Mouse (Mus musculus) lung, embryonic 16.5 days (tissue): ENCODE measurements at regions not wholly inside any gene's neighbourhood (a gene's known extent, or its start where the extent isn't known, plus 50 kb on each side); places are given as distances from the start of the nearest gene placed in this dataset.
"Not testable (repeated sequence)": the region's sequence is repeated elsewhere in the genome, so short reads cannot be mapped to it uniquely, and the experiment has no call there.

Source experiments
- ATAC-seq: fragments of 200-750 bp; cut with Nextera tagmentation; 2 replicates; pipeline ENCODE4 v1.8.0; 2017; ENCODE audit warnings: low read depth, mild to moderate bottlenecking, moderate library complexity
- H3K27ac ChIP-seq: fragments of 300-500 bp; sonication (generic); 2 replicates; pipeline ENCODE4 v1.5.1; 2014; ENCODE audit warnings: mild to moderate bottlenecking, control low read depth, low read length
- H3K27me3 ChIP-seq: fragments of 300-500 bp; sonication (generic); 2 replicates; pipeline ENCODE4 v1.6.1; 2014; ENCODE audit warnings: low read depth, low read length, mixed read lengths; ENCODE audit not compliant: control insufficient read depth, insufficient read depth
- H3K36me3 ChIP-seq: fragments of 300-500 bp; sonication (generic); 2 replicates; pipeline ENCODE4 v1.6.1; 2014; ENCODE audit warnings: low read length; ENCODE audit not compliant: control insufficient read depth, insufficient read depth
- H3K4me1 ChIP-seq: fragments of 300-500 bp; sonication (generic); replicated peaks from 2 replicates; pipeline ENCODE4 v1.6.1; 2014; ENCODE audit warnings: low read length, mixed read lengths; ENCODE audit not compliant: control insufficient read depth, insufficient read depth
- H3K4me2 ChIP-seq: fragments of 300-500 bp; sonication (generic); 2 replicates; pipeline ENCODE4 v1.6.1; 2014; ENCODE audit warnings: low read depth, low read length, control low read depth
- H3K4me3 ChIP-seq: fragments of 300-500 bp; sonication (generic); 2 replicates; pipeline ENCODE4 v1.5.1; 2014; ENCODE audit warnings: mild to moderate bottlenecking, low read length, control low read depth
- H3K9ac ChIP-seq: fragments of 300-500 bp; sonication (generic); 2 replicates; pipeline ENCODE4 v1.6.1; 2014; ENCODE audit warnings: low read length, control low read depth
- H3K9me3 ChIP-seq: fragments of 300-500 bp; sonication (generic); 2 replicates; pipeline ENCODE4 v1.6.1; 2016; ENCODE audit warnings: low read length; ENCODE audit not compliant: control insufficient read depth
- WGBS: fragments of 180-500 bp; shearing (Covaris S2); extraction: QIAGEN DNeasy Blood & Tissue Kit; methylation state at CpG from one replicate; pipeline ENCODE4 v1.1.7; 2014; 5-methylcytosine and 5-hydroxymethylcytosine counted together

DNA sequence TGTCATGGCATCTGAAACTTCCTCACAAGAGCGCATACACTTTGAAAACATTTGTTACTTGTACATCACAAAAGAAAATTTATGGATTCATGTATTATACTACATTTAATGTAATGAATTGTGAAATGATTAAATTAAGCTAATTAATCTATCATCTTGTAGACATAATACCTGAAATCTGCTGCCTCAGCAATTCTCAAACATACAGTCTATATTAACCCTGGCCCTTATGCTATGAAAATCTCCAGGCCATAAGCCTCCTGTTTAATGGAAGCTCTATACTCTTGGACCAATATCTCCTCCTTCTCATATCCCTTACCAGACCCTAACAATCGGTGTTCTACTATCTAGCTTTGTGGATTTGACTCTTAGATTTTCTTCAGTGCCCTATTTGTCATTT is 455.8 kb upstream of the Fam160b2 start:
- Histone ChIP-seq H3K9me3 (no peaks in the 10 kb centered on the region), H3K27me3 (no peaks in the 10 kb centered on the region), H3K27ac (no peak overlapping the region), H3K9ac (no peak overlapping the region), H3K4me1 (no peaks in the 10 kb centered on the region), H3K4me3 (no peak overlapping the region), H3K4me2 (no peak overlapping the region), H3K36me3 (no peaks in the 10 kb centered on the region)
- no peak for ATAC-seq
- 82% methylated on average over 2 of the region's 2 CpGs for WGBS

DNA sequence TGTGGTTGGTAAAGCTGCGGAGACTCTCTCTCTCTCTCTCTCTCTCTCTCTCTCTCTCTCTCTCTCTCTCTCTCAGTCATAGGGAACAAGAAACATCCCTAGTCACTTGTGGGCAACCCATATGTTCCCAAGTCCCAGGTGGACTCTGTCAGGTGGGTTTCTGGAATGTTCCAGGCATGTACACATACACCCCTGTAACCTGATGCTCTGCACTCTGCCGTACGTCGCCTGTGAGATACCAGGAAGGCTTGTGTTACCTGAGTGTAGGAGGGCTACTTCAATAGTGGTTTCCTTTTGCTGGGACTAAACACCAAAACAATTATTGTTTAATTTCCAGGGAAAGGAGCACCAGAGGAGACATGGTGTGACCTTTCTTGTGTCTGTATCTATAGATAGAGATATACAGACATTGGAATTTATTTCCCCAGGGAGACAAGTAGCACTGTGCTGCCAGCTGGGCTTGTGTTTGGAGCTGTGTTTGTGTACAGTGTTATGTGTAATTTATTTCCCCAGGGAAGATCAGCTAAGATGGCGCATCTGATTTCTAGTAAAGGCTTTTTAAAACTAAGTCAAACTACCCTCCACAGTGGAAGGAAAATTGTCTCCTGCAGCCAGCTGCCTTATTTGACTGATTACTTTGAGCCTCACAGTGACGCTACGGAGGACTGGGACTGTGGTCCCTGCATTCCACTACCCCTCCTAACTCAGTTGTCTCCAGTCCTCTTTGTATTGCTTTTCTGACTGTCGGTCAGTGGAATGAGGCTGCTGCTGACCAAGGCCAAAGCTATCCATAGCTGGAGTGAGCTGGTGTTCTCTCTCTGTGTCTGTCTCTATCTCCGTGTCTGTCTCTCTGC is 454.4 kb upstream of the Fam160b2 start:
- no peaks in the 10 kb centered on the region for H3K9me3 ChIP-seq
- H3K4me3 ChIP-seq, result no peak overlapping the region
- no peak overlapping the region for H3K4me2 ChIP-seq
- H3K36me3 ChIP-seq, result no peaks in the 10 kb centered on the region
- H3K27ac ChIP-seq, result no peak overlapping the region
- H3K4me1 ChIP-seq, result no peaks in the 10 kb centered on the region
- peak; percentile 36; the same call in 1 of the 2 replicates for ATAC-seq
- WGBS, result 41% methylated on average over 9 of the region's 9 CpGs
- no peak overlapping the region for H3K9ac ChIP-seq
- no peaks in the 10 kb centered on the region for H3K27me3 ChIP-seq

DNA sequence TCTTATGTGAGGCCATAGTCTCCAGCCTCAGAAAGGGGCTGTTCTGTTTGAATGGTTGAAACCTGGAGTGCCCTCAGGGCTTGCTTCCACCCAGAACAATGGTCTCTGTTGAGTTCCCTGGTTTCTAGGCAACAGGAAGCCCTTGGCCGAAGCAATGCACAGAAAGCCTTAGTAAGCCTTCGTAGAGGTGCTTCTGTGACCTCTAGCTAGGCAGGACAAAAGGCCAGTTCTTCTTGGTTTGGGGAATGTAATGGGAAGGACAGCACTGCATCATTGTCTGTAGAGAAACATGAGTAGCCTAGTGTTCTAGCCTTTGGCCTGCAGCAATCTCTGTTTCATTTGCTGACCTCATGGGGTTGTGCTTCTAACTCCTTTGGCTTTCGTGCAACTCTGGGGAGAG is 447.5 kb upstream of the Fam160b2 start:
- Histone ChIP-seq H3K4me3 (no peak overlapping the region), H3K27me3 (no peaks in the 10 kb centered on the region), H3K36me3 (no peaks in the 10 kb centered on the region), H3K27ac (no peak overlapping the region), H3K9ac (no peak overlapping the region), H3K4me1 (no peaks in the 10 kb centered on the region), H3K9me3 (no peaks in the 10 kb centered on the region), H3K4me2 (no peak overlapping the region)
- no peak for ATAC-seq
- 50% methylated on average over 3 of the region's 3 CpGs for WGBS

DNA sequence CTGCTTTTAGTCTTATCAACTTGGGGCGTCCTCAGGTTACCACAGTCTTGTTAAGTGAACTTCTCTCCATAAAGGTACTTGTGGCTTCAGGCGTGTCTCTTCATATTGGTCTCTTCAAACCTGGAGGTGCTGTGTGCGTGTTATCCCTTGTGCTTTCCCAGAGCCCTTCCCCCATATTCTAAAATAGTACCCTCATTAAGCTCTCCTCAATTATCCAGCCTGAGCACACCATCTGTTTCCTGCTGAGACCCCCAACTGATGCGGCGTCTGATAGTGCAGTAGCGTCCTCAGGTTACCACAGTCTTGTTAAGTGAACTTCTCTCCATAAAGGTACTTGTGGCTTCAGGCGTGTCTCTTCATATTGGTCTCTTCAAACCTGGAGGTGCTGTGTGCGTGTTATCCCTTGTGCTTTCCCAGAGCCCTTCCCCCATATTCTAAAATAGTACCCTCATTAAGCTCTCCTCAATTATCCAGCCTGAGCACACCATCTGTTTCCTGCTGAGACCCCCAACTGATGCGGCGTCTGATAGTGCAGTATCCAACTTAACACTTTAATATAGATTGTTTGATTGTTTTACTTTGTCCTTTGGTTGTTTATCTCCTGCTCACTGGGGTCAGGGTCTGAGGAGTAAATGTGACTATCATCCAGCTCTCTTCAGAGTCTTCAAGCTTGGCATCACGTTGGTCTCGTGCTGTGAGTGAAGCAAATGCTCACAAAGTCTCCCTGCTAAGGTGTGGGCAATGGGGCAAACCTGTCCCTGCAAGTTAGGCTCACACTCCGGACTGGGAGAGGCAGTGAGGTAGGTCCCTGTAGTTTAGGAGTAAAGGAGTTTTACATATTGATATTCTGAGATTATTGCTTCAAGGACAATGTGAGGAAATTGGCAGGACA is 444.5 kb upstream of the Fam160b2 start:
- H3K36me3 ChIP-seq, H3K4me3 ChIP-seq, H3K27me3 ChIP-seq, H3K27ac ChIP-seq, ATAC-seq, H3K9me3 ChIP-seq, H3K4me1 ChIP-seq, H3K4me2 ChIP-seq, H3K9ac ChIP-seq: not testable (repeated sequence)
- WGBS, result 32% methylated on average over 11 of the region's 13 CpGs

- no peak overlapping the region for H3K4me2 ChIP-seq
- H3K9me3 ChIP-seq, result no peaks in the 10 kb centered on the region
- no peak overlapping the region for H3K9ac ChIP-seq
- H3K36me3 ChIP-seq, result no peaks in the 10 kb centered on the region
- H3K27ac ChIP-seq, result no peak overlapping the region
- no peaks in the 10 kb centered on the region for H3K27me3 ChIP-seq
- no peak overlapping the region for H3K4me3 ChIP-seq
- WGBS, result 38% methylated on average over 7 of the region's 7 CpGs
- H3K4me1 ChIP-seq, result no peaks in the 10 kb centered on the region
- no peak for ATAC-seq
These were observed 437.0 kb upstream of the Fam160b2 start for GRCm38 (mm10) chr14:71036620-71037019.

DNA sequence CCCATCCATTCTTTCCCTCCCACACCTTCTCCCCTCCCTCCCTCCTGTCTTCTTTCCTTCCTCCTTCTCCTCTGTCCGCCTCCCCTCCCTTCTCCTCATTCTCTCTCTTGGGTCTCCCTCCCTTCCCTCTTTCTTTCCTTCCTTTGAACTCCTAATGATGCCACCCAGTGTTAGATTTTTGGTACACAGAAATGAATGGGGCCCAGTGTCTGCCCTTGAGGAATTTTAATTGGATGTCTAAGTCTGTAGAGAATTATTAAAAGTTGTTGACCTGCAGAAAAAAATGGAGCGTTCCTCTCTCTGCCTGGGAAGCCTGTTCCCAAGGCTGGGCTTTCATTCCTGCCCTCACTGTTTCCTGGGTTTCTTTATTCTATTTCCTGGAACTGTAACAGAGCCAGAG is 434.0 kb upstream of the Fam160b2 start:
- no peaks in the 10 kb centered on the region for H3K27me3 ChIP-seq
- ATAC-seq, result no peak
- H3K36me3 ChIP-seq, result no peaks in the 10 kb centered on the region
- peaks cover 2% of the 10 kb centered on the region; the same call in 1 of the 2 replicates for H3K4me1 ChIP-seq
- H3K9ac ChIP-seq, result no peak overlapping the region
- no peak overlapping the region for H3K27ac ChIP-seq
- WGBS, result 53% methylated on average over 2 of the region's 2 CpGs
- H3K9me3 ChIP-seq, result no peaks in the 10 kb centered on the region
- H3K4me3 ChIP-seq, result no peak overlapping the region
- no peak overlapping the region for H3K4me2 ChIP-seq

DNA sequence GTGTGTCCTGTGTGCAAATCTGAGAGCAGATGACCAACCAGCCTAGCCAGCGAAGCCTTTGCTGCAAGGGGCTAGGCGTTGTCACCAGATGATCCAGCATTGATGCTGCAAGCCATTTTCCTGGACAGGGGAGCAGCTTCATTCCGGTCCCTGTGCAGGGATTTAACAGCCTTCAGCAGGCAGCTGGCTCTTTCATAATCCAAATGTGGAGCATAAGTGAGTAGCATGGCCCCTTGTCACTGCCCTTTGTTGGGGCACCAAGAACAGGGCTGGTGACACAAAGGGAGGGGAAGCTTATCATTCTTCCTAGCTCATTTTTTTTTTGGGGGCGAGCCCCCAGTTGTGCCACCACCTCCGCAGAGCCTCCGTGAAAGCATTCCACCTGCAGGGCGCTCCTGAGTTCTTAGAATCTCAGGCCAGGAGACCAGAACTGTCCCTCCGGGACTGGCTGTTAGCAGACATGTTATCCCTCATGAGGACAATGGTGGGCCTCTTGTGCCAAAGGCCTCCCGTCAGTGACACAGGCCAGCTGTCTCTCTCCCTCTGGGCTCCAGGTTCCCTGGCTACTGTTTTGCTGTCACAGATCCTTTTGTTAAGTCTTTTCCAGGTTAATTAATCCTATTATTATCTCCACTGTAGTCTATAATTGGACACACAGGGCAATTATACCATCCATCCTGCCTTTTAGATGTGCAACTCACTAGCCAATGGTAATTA is 430.7 kb upstream of the Fam160b2 start:
- no peak overlapping the region for H3K4me3 ChIP-seq
- H3K4me1 ChIP-seq, result peaks cover 3% of the 10 kb centered on the region; the same call in 1 of the 2 replicates
- WGBS, result 66% methylated on average over 9 of the region's 9 CpGs
- H3K9me3 ChIP-seq, result no peaks in the 10 kb centered on the region
- H3K36me3 ChIP-seq, result no peaks in the 10 kb centered on the region
- no peak for ATAC-seq
- no peak overlapping the region for H3K4me2 ChIP-seq
- no peaks in the 10 kb centered on the region for H3K27me3 ChIP-seq
- H3K9ac ChIP-seq, result no peak overlapping the region
- no peak overlapping the region for H3K27ac ChIP-seq
